ENCODE assay signal across 11 mouse cellular contexts in the genomic region with DNA sequence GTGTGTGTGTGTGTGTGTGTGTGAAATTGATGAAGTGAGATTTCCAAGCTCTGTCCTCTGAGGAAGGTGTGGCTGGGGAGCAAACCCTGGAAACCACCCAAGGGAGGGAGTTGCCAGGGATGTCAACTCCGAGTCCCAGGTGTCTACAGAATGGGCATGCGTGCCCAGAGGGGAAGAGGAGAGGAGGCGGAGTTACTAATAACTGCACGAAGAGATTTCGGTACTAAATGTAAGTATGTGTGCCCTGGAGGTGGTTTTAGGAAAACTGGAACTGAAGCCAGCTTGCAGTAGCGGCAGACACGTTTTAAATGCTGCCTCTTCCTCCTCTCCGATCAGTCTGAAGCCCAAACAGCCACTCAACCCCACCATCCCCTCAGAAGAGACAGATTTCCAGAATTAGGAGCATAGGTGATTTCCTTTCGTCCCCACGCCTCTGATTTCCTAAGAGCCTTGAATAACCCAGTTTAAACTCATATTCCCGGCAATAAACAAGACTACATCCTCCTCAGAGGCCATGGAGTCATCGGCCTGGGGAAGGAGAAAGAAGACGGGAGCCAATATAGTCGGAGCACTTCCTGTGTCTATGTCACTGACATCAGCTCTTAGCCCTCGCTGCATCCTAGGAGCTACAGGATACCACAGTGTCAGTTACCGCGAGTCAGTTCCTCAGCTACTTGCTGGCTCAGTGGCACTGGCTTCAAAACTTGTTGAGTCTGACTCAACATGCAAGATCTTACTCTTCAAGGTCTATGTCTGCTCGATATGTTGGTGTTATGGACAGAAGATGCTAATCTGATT. TPM values are rescaled to one million over a fixed set of nuclear protein-coding genes. Genes with fewer than 3 reads are reported as not detected.
DNase-seq lines count a peak whose midpoint lies in the region; ATAC-seq and TF ChIP-seq lines count a peak whose summit lies in the region.
"Had no signal": no experiment of that assay in that cellular context is flagged by ENCODE, and none has a peak within 500 bp of the region (broad histone marks: within the 10 kb centered on the region; RNA-seq: fewer than 3 reads in every experiment).

No protein-coding gene starts in this region.

- DNase-seq in heart, postnatal 14 days, result no peak
- DNase-seq in thymus, postnatal 0 days (ENCODE audit: low spot score), result peak; percentile 42
- DNase-seq in thymus, adult 2 months, result no peak
- peak; percentile 55 for DNase-seq in kidney, postnatal 14 days
- no peak for DNase-seq in cerebellum, postnatal 10 days
- no peak for DNase-seq in gastrocnemius, postnatal 25 days
- DNase-seq: midbrain, embryonic 14.5 days had no signal

- H3K4me3 ChIP-seq in heart, embryonic 11.5 days (ENCODE audit: low read depth, low read length), result no peak overlapping the region
- H3K4me3 ChIP-seq in thymus, adult 2 months (ENCODE audit: control insufficient read depth, insufficient read depth, low read length), result no peak overlapping the region
- no peak overlapping the region for H3K4me3 ChIP-seq in small intestine, adult 2 months (ENCODE audit: low read depth, low read length)
- H3K4me3 ChIP-seq: forebrain, embryonic 13.5 days; neural tube, embryonic 15.5 days had no signal

- no peak overlapping the region for H3K9ac ChIP-seq in heart, embryonic 11.5 days (ENCODE audit: low read depth, low read length)
- H3K9ac ChIP-seq: forebrain, embryonic 13.5 days; neural tube, embryonic 15.5 days had no signal

- no peaks in the 10 kb centered on the region for H3K27me3 ChIP-seq in heart, embryonic 11.5 days (ENCODE audit: control insufficient read depth, insufficient read depth, low read length)
- H3K27me3 ChIP-seq in thymus, adult 2 months (ENCODE audit: control insufficient read depth, insufficient read depth, low read length), result no peaks in the 10 kb centered on the region
- H3K27me3 ChIP-seq in small intestine, adult 2 months (ENCODE audit: control insufficient read depth, insufficient read depth, low read length), result no peaks in the 10 kb centered on the region
- H3K27me3 ChIP-seq: forebrain, embryonic 13.5 days; neural tube, embryonic 15.5 days had no signal

- peaks cover 81% of the 10 kb centered on the region for H3K4me1 ChIP-seq in heart, embryonic 11.5 days (ENCODE audit: control insufficient read depth, insufficient read depth, low read length)
- H3K4me1 ChIP-seq in thymus, adult 2 months (replicated peaks; ENCODE audit: control insufficient read depth, insufficient read depth, low read length), result peaks cover 20% of the 10 kb centered on the region
- H3K4me1 ChIP-seq in small intestine, adult 2 months (ENCODE audit: control insufficient read depth, insufficient read depth, insufficient read length, low read length), result peaks cover 6% of the 10 kb centered on the region; the same call in 1 of the 2 replicates
- H3K4me1 ChIP-seq: forebrain, embryonic 13.5 days; neural tube, embryonic 15.5 days had no signal

- 0 out of 2 replicates have a peak, but pooled peaks cover 2% of the 10 kb centered on the region for H3K36me3 ChIP-seq in heart, embryonic 11.5 days (ENCODE audit: control insufficient read depth, insufficient read depth, low read length)
- H3K36me3 ChIP-seq in thymus, adult 2 months (ENCODE audit: control insufficient read depth, insufficient read depth, low read length), result peaks cover 56% of the 10 kb centered on the region
- H3K36me3 ChIP-seq in small intestine, adult 2 months (ENCODE audit: control insufficient read depth, insufficient read depth, low read length), result no peaks in the 10 kb centered on the region
- H3K36me3 ChIP-seq: neural tube, embryonic 15.5 days had no signal

- no peak for TF ChIP-seq CTCF in thymus, adult 2 months (IDR thresholded peaks at IDR 0.05; ENCODE audit: borderline replicate concordance, control insufficient read depth, extremely low read depth, insufficient read depth, low read length, poor library complexity)
- no peak for TF ChIP-seq CTCF in small intestine, adult 2 months (IDR thresholded peaks at IDR 0.05; ENCODE audit: extremely low read depth, insufficient read length, insufficient replicate concordance, low read depth, low read length)

- intact Hi-C loops in heart, postnatal 14 days (cut with DNase I), result no loop called here

- peak overlapping the region; percentile 2; the same call in 1 of the 2 replicates for H3K4me2 ChIP-seq in heart, embryonic 11.5 days
- H3K4me2 ChIP-seq: forebrain, embryonic 13.5 days; neural tube, embryonic 15.5 days had no signal

- 0 out of 2 replicates have a peak overlapping the region, but pooled peaks have one; percentile 35 for H3K27ac ChIP-seq in heart, embryonic 11.5 days (ENCODE audit: low read depth, low read length)
- H3K27ac ChIP-seq in thymus, adult 2 months (ENCODE audit: control insufficient read depth, insufficient read depth, low read length), result no peak overlapping the region
- peak overlapping the region; percentile 54; the same call in 1 of the 2 replicates for H3K27ac ChIP-seq in small intestine, adult 2 months (ENCODE audit: insufficient read depth, low read depth, low read length)
- H3K27ac ChIP-seq: forebrain, embryonic 13.5 days; neural tube, embryonic 15.5 days had no signal

- H3K9me3 ChIP-seq in heart, embryonic 11.5 days (replicated peaks; ENCODE audit: control insufficient read depth, low read length), result no peaks in the 10 kb centered on the region
- H3K9me3 ChIP-seq: forebrain, embryonic 13.5 days; neural tube, embryonic 15.5 days had no signal

- no peak for TF ChIP-seq POLR2A in thymus, adult 2 months (IDR thresholded peaks at IDR 0.05; ENCODE audit: control insufficient read depth, extremely low read depth, insufficient read depth, low read length, poor library complexity)
- no peak for TF ChIP-seq POLR2A in small intestine, adult 2 months (IDR thresholded peaks at IDR 0.05; ENCODE audit: low read depth, low read length)

- no peak for ATAC-seq in heart, embryonic 11.5 days (replicated peaks; ENCODE audit: insufficient number of reproducible peaks, low FRiP score, low TSS enrichment)
- ATAC-seq: forebrain, embryonic 13.5 days had no signal

- WGBS in heart, embryonic 11.5 days (ENCODE audit: insufficient replicate concordance), result 70% methylated on average over 18 of the region's 18 CpGs
- 63% methylated on average over 18 of the region's 18 CpGs for WGBS in thymus, adult 2 months
- WGBS in small intestine, adult 2 months, result 63% methylated on average over 18 of the region's 18 CpGs

RNA-seq across cellular contexts. Expression of gene Rcsd1, which starts 27.3 kb away (rescaled TPM):
- polyA plus RNA-seq in heart, embryonic 11.5 days (2014; fragmentation: Nextera tagmentation; extraction: Ambion mirVana), result 85.4 and 91.8 TPM in 2 replicates
- 100 to 1,000 TPM; 103 to 109 TPM for total RNA-seq in heart, postnatal 14 days (2021)
- 221 and 236 TPM in 2 replicates for polyA plus RNA-seq in thymus, postnatal 0 days (2015; fragmentation: Nextera tagmentation; extraction: Ambion mirVana)
- 220 and 249 TPM in 2 replicates for polyA plus RNA-seq in thymus, adult 2 months (2012; rRNA removed)
- 4.7 and 9.2 TPM in 2 replicates for polyA plus RNA-seq in small intestine, adult 2 months (2012; rRNA removed)
- 10 to 100 TPM; 80.0 to 85.8 TPM for total RNA-seq in gastrocnemius, postnatal 25 days (2021)

RNA-seq across cellular contexts. Expression of gene Mpzl1, which starts 47.9 kb away (rescaled TPM):
- polyA plus RNA-seq in heart, embryonic 11.5 days (2014; fragmentation: Nextera tagmentation; extraction: Ambion mirVana), result 129 and 143 TPM in 2 replicates
- 10 to 100 TPM; 33.3 to 34.1 TPM for total RNA-seq in heart, postnatal 14 days (2021)
- 17.4 and 17.8 TPM in 2 replicates for polyA plus RNA-seq in thymus, postnatal 0 days (2015; fragmentation: Nextera tagmentation; extraction: Ambion mirVana)
- polyA plus RNA-seq in thymus, adult 2 months (2012; rRNA removed), result 4.6 and 5.9 TPM in 2 replicates
- polyA plus RNA-seq in small intestine, adult 2 months (2012; rRNA removed), result 15.4 and 24.8 TPM in 2 replicates
- total RNA-seq in gastrocnemius, postnatal 25 days (2021), result 10 to 100 TPM in 1 of 2 experiments, 1 to 10 TPM in 1; 9.2 to 10.1 TPM

Comparison
In these comparisons a context has a peak if more than half of its experiments do, and no peak if none do; other contexts are left out.
1. DNase-seq: peak in thymus, postnatal 0 days (single experiment) and kidney, postnatal 14 days (single experiment); none in heart, postnatal 14 days (0 of 2), thymus, adult 2 months (single experiment), cerebellum, postnatal 10 days (0 of 2) and gastrocnemius, postnatal 25 days (single experiment).